Mouse (Mus musculus) MEL (cell line): Measurements from ENCODE around the gene P2ry2. TPM values are rescaled to one million over a fixed set of nuclear protein-coding genes. Genes with fewer than 3 reads are reported as not detected.

Source experiments
- DNase-seq: peaks from one replicate; pipeline ENCODE4 v3.0.0; 2011; ENCODE audit warnings: low read depth, low spot score
- H3K27ac ChIP-seq: 2 replicates; pipeline ENCODE4 v1.5.1; 2012; ENCODE audit warnings: low read depth, mild to moderate bottlenecking, control low read depth, low read length, moderate library complexity; ENCODE audit not compliant: control insufficient read depth
- H3K27me3 ChIP-seq, 2 experiments: fragments of 150-350 bp in 1 of 2; sonication (generic) in 1 of 2; 2 replicates each; pipeline ENCODE4 v1.6.1; 2012; ENCODE audit warnings: low read length in 2 of 2, mild to moderate bottlenecking in 2 of 2, improper control_type of control experiment in 1 of 2, moderate library complexity in 1 of 2; ENCODE audit not compliant: insufficient read depth in 2 of 2, control insufficient read depth in 1 of 2
- H3K36me3 ChIP-seq, 2 experiments: 2 replicates each; pipeline ENCODE4 v1.6.1; 2012 to 2014; ENCODE audit warnings: low read length in 2 of 2, improper control_type of control experiment in 1 of 2, inconsistent platforms in 1 of 2, mild to moderate bottlenecking in 1 of 2; ENCODE audit not compliant: insufficient read depth in 2 of 2, control insufficient read depth in 1 of 2
- H3K4me1 ChIP-seq, 2 experiments: fragments of 150-350 bp in 1 of 2; sonication (generic) in 1 of 2; 2 replicates each; pipeline ENCODE4 v1.6.1; 2012; ENCODE audit warnings: low read length in 2 of 2, improper control_type of control experiment in 1 of 2, mild to moderate bottlenecking in 1 of 2; ENCODE audit not compliant: insufficient read depth in 2 of 2, control insufficient read depth in 1 of 2
- H3K4me3 ChIP-seq, 2 experiments: fragments of 150-350 bp in 1 of 2; sonication (generic) in 1 of 2; 2 replicates each; pipeline ENCODE4 v1.5.1; 2012; ENCODE audit warnings: low read depth in 2 of 2, low read length in 2 of 2, mild to moderate bottlenecking in 2 of 2, moderate library complexity in 2 of 2, control low read depth in 1 of 2, improper control_type of control experiment in 1 of 2; ENCODE audit not compliant: control insufficient read depth in 1 of 2, insufficient read depth in 1 of 2
- H3K79me2 ChIP-seq: 2 replicates; pipeline ENCODE4 v1.6.1; 2012; ENCODE audit warnings: mild to moderate bottlenecking, low read length, moderate library complexity; ENCODE audit not compliant: control insufficient read depth, poor library complexity, insufficient read depth
- H3K9ac ChIP-seq: 2 replicates; pipeline ENCODE4 v1.6.1; 2012; ENCODE audit warnings: low read depth, mild to moderate bottlenecking, control low read depth, low read length, moderate library complexity; ENCODE audit not compliant: control insufficient read depth, poor library complexity, severe bottlenecking
- H3K9me3 ChIP-seq: fragments of 150-350 bp; sonication (generic); replicated peaks from 2 replicates; pipeline ENCODE4 v1.6.1; 2012; ENCODE audit warnings: mild to moderate bottlenecking, low read length, improper control_type of control experiment, moderate library complexity; ENCODE audit not compliant: insufficient read depth
- CHD1 ChIP-seq: IDR thresholded peaks from 2 replicates; pipeline ENCODE4 v1.6.1; 2012; ENCODE audit warnings: low read depth, mild to moderate bottlenecking, inconsistent platforms, low read length, improper control_type of control experiment
- CHD2 ChIP-seq: IDR thresholded peaks from 2 replicates; pipeline ENCODE4 v1.6.1; 2011; ENCODE audit warnings: low read length, improper control_type of control experiment
- E2F4 ChIP-seq: IDR thresholded peaks from 2 replicates; pipeline ENCODE4 v1.6.1; 2011; ENCODE audit warnings: low read depth, low read length, improper control_type of control experiment, borderline replicate concordance
- ELF1 ChIP-seq: IDR thresholded peaks from 2 replicates; pipeline ENCODE4 v1.6.1; 2014; ENCODE audit warnings: low read depth, mild to moderate bottlenecking, inconsistent platforms, low read length, improper control_type of control experiment, moderate library complexity
- EP300 ChIP-seq, 2 experiments: IDR thresholded peaks; 2 replicates each; pipeline ENCODE4 v1.6.1; 2011; ENCODE audit warnings: improper control_type of control experiment in 2 of 2, low read length in 2 of 2, low read depth in 1 of 2, mild to moderate bottlenecking in 1 of 2
- GATA1 ChIP-seq: IDR thresholded peaks from 2 replicates; pipeline ENCODE4 v1.6.1; 2011; ENCODE audit warnings: low read depth, low read length, improper control_type of control experiment
- MAFK ChIP-seq: IDR thresholded peaks from 2 replicates; pipeline ENCODE4 v1.6.1; 2011; ENCODE audit warnings: low read depth, mild to moderate bottlenecking, low read length, improper control_type of control experiment, borderline replicate concordance
- MAX ChIP-seq: IDR thresholded peaks from 2 replicates; pipeline ENCODE4 v1.6.1; 2011; ENCODE audit warnings: low read length, improper control_type of control experiment
- MAZ ChIP-seq: IDR thresholded peaks from 2 replicates; pipeline ENCODE4 v1.6.1; 2012; ENCODE audit warnings: low read depth, mild to moderate bottlenecking, inconsistent platforms, low read length, improper control_type of control experiment
- MYB ChIP-seq: IDR thresholded peaks from 2 replicates; pipeline ENCODE4 v1.6.1; 2011; ENCODE audit warnings: mild to moderate bottlenecking, low read depth, low read length, improper control_type of control experiment
- NRF1 ChIP-seq: IDR thresholded peaks from 2 replicates; pipeline ENCODE4 v1.6.1; 2014; ENCODE audit warnings: low read depth, mild to moderate bottlenecking, inconsistent platforms, low read length, improper control_type of control experiment, moderate library complexity; ENCODE audit not compliant: poor library complexity, insufficient read depth, severe bottlenecking
- POLR2AphosphoS2 ChIP-seq: IDR thresholded peaks from 2 replicates; pipeline ENCODE4 v1.6.1; 2011; ENCODE audit warnings: low read length, improper control_type of control experiment
- RCOR1 ChIP-seq: IDR thresholded peaks from 2 replicates; pipeline ENCODE4 v1.6.1; 2012; ENCODE audit warnings: low read depth, mild to moderate bottlenecking, inconsistent platforms, low read length, improper control_type of control experiment
- SMC3 ChIP-seq: IDR thresholded peaks from 2 replicates; pipeline ENCODE4 v1.6.1; 2011; ENCODE audit warnings: low read depth, low read length, improper control_type of control experiment
- TCF12 ChIP-seq: IDR thresholded peaks from 2 replicates; pipeline ENCODE4 v1.6.1; 2014; ENCODE audit warnings: low read depth, mild to moderate bottlenecking, inconsistent platforms, low read length, improper control_type of control experiment, moderate library complexity
- UBTF ChIP-seq: IDR thresholded peaks from 2 replicates; pipeline ENCODE4 v1.6.1; 2012; ENCODE audit warnings: low read depth, mild to moderate bottlenecking, inconsistent platforms, low read length, improper control_type of control experiment, moderate library complexity, borderline replicate concordance; ENCODE audit not compliant: insufficient read depth
- USF2 ChIP-seq, 2 experiments: IDR thresholded peaks; 2 replicates each; pipeline ENCODE4 v1.6.1; 2011 to 2012; ENCODE audit warnings: improper control_type of control experiment in 2 of 2, low read length in 2 of 2, borderline replicate concordance in 1 of 2, inconsistent platforms in 1 of 2, low read depth in 1 of 2, mild to moderate bottlenecking in 1 of 2; ENCODE audit not compliant: insufficient read depth in 1 of 2
- ZKSCAN1 ChIP-seq: IDR thresholded peaks from 2 replicates; pipeline ENCODE4 v1.6.1; 2012; ENCODE audit warnings: low read depth, mild to moderate bottlenecking, inconsistent platforms, low read length, improper control_type of control experiment, moderate library complexity
- polyA plus RNA-seq, 2 experiments: library from polyadenylated mRNA; stranded (reverse) in 1 of 2; unstranded in 1 of 2; fragments of >175 nt in 1 of 2; fragments of >200 nt in 1 of 2; gene quantifications; 2 replicates each; pipeline versions ENCODE4 v1.2.1 to v1.2.4; 2012; ENCODE audit warnings: low replicate concordance in 2 of 2, low read depth in 1 of 2; ENCODE audit not compliant: insufficient read length in 2 of 2, insufficient read depth in 1 of 2, missing spikeins in 1 of 2
- total RNA-seq: library from RNA; depleted of rRNA; stranded (reverse); fragments of 300-350 nt; gene quantifications from 2 replicates; pipeline ENCODE4 v1.2.3, GENCODE M21; 2012

The P2ry2 gene
- total and polyA plus RNA-seq, 3 experiments: 0.23 to 0.86 TPM; not detected in 1

DNA sequence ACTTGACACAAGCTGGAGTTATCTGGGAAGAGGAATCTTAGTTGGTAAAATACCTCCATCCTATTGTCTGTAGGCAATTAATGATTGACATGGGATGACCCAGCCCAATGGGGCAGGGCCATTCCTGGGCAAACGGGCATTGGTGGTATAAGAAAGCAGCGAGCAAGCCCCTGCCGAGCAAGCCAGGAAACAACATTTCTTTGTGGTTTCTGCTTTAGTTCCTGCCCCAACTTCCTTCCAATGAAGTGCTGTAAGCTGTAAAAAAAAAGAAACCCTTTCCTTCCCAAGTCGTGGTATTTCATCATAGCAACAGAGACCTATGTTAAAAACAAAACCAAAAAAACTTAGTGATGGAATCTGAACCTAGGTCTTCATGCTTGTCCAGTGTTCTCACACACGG is 47.8 kb upstream of the P2ry2 start:
- Histone ChIP-seq H3K27ac (no peak overlapping the region), H3K4me3 (no peak overlapping the region), H3K9me3 (no peaks in the 10 kb centered on the region), H3K4me1 (peaks cover 2 to 12% of the 10 kb centered on the region in 2 experiments; a peak in 2 of 4 replicates), H3K36me3 (peaks cover 0 to 3% of the 10 kb centered on the region in 2 experiments; a peak in 2 of 4 replicates)
- no peak for TF ChIP-seq MAZ
- no peak for TF ChIP-seq NRF1
- TF ChIP-seq MAX: no peak
- no peak for TF ChIP-seq ZKSCAN1
- no peak for TF ChIP-seq ELF1
- no peak for TF ChIP-seq RCOR1
- TF ChIP-seq GATA1: no peak
- no peak for TF ChIP-seq CHD1
- TF ChIP-seq TCF12: no peak
- no peak for TF ChIP-seq CHD2
- no peak for TF ChIP-seq SMC3
- TF ChIP-seq, all 39 proteins: peak for 0
- DNase-seq: peak; percentile 9
- peaks cover 2 to 4% of the 10 kb centered on the region in 2 experiments; a peak in 3 of 4 replicates for H3K27me3 ChIP-seq
- H3K79me2 ChIP-seq: no peaks in the 10 kb centered on the region
- H3K9ac ChIP-seq: no peak overlapping the region

DNA sequence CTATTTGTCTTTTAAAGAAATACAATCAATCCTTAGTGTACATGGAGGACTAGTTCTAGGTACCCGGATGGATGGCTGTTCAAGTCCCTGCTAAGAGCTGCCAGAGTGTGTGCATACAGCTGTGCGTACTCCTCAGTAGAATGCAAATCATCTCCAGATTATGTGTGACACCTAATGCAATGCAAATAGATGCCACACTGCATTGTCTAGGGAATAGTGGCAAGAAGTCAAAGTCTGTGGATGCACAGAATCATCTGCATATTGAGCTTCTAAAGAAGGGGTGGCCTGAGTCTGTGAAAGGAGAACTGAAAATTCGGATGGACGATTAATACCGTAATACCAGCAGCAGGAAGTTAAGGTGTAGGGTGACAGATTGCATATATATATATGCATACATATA is 46.5 kb upstream of the P2ry2 start:
- H3K9ac ChIP-seq: no peak overlapping the region
- TF ChIP-seq MAFK: no peak
- no peak for TF ChIP-seq MAZ
- no peak for TF ChIP-seq TCF12
- TF ChIP-seq CHD1: no peak
- TF ChIP-seq UBTF: no peak
- TF ChIP-seq EP300 (IDR thresholded peaks at IDR 0.05; ENCODE audit: low read depth in 1 of 2, low read length in 2 of 2): no peak
- no peaks in the 10 kb centered on the region for H3K79me2 ChIP-seq
- H3K36me3 ChIP-seq: peaks cover 0 to 3% of the 10 kb centered on the region in 2 experiments; a peak in 2 of 4 replicates
- DNase-seq: no peak
- no peak overlapping the region for H3K4me3 ChIP-seq
- H3K9me3 ChIP-seq: no peaks in the 10 kb centered on the region
- H3K27me3 ChIP-seq: peaks cover 2 to 4% of the 10 kb centered on the region in 2 experiments; a peak in 2 of 4 replicates
- peaks cover 2 to 12% of the 10 kb centered on the region in 2 experiments; a peak in 2 of 4 replicates for H3K4me1 ChIP-seq
- H3K27ac ChIP-seq: no peak overlapping the region

DNA sequence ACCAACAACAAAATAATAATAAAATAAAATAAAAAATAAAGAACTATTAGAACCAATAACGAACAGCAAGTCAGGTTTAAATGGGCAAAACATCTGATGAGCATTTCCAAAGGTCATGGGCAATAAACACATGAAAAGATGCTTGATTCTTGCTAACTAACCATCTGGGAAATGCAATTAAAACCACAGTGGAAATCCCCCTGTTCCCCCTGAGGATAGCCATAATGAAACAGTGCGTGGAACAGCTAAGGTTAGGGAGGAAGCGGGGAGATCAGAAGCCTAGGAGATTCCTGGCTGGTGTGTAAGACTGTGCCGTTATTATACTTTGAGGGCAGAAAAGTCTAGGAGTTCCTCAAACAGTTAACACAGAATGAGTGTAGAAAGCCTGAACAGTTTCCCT is 44.6 kb upstream of the P2ry2 start:
- H3K4me1 ChIP-seq: peaks cover 0 to 6% of the 10 kb centered on the region in 2 experiments; a peak in 1 of 4 replicates
- DNase-seq: no peak
- no peaks in the 10 kb centered on the region for H3K79me2 ChIP-seq
- no peak overlapping the region for H3K4me3 ChIP-seq
- H3K9ac ChIP-seq: no peak overlapping the region
- no peak overlapping the region for H3K27ac ChIP-seq
- H3K36me3 ChIP-seq: no peaks in the 10 kb centered on the region
- H3K9me3 ChIP-seq: no peaks in the 10 kb centered on the region
- TF ChIP-seq USF2 (IDR thresholded peaks at IDR 0.05; ENCODE audit: borderline replicate concordance in 1 of 2, insufficient read depth in 1 of 2, low read depth in 1 of 2, low read length in 2 of 2): no peak
- TF ChIP-seq MAZ: no peak
- TF ChIP-seq POLR2AphosphoS2: no peak
- no peak for TF ChIP-seq E2F4
- no peak for TF ChIP-seq MYB
- TF ChIP-seq CHD2: no peak
- peaks cover 2 to 4% of the 10 kb centered on the region in 2 experiments; a peak in 2 of 4 replicates for H3K27me3 ChIP-seq
